Comparison of ENCODE assay signal across 23 mouse cellular contexts in the genomic region with DNA sequence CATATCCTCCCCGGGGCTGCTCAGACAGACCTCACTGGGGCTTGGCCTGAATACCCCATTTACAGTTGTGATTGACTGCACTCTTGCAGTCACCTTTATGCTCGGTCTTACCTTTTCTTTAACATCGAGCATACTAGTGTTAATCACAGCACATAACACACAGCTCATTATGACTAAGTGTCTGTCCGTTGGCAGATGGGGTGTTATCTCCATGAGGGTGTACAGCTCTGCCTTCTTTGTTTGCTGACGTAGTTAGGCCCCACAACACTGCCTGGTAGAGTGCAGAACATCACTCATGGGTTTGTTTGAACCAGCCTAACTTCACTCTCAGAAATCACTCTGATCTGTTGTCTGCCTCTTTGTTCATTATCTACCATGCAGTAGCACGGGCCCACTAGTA. TPM values are rescaled to one million over a fixed set of nuclear protein-coding genes. Genes with fewer than 3 reads are reported as not detected.
DNase-seq lines count a peak whose midpoint lies in the region; ATAC-seq and TF ChIP-seq lines count a peak whose summit lies in the region.
"Had no signal": no experiment of that assay in that cellular context is flagged by ENCODE, and none has a peak within 500 bp of the region (broad histone marks: within the 10 kb centered on the region; RNA-seq: fewer than 3 reads in every experiment).

No protein-coding gene starts in this region.

- H3K9ac ChIP-seq in heart, adult 2 months (ENCODE audit: low read depth, low read length), result no peak overlapping the region
- no peak overlapping the region for H3K9ac ChIP-seq in stomach, postnatal 0 days (ENCODE audit: low read length)

- peak; percentile 79 for DNase-seq in heart, adult 11 months
- no peak for DNase-seq in heart, adult 2 months
- DNase-seq in brain, adult 2 months (ENCODE audit: low read depth, low spot score), result peak; percentile 59
- no peak for DNase-seq in stomach, postnatal 0 days (ENCODE audit: low spot score)
- no peak for DNase-seq in adrenal gland, adult 18-20 months (ENCODE audit: low spot score in 2 of 2)
- DNase-seq in cerebellum, adult 9-10 months, result no peak
- DNase-seq: adrenal gland, adult 2 months; adrenal gland, adult 8-10 months; adrenal gland, postnatal 10 days; adrenal gland, postnatal 14 days; adrenal gland, postnatal 25 days; adrenal gland, postnatal 36 days; B cell, adult 2 months; cerebellum, adult 11 months; cerebellum, adult 11-12 months; cerebellum, adult 18-20 months; cerebellum, adult 2 months; cerebellum, adult 8-10 months had no signal

- H3K9me3 ChIP-seq in stomach, postnatal 0 days (ENCODE audit: control insufficient read depth, low read length), result no peaks in the 10 kb centered on the region
- H3K9me3 ChIP-seq: G1E had no signal

- H3K27ac ChIP-seq in heart, adult 2 months, result no peak overlapping the region
- H3K27ac ChIP-seq in stomach, postnatal 0 days (replicated peaks), result no peak overlapping the region

- H3K79me2 ChIP-seq in heart, adult 2 months (replicated peaks; ENCODE audit: control insufficient read depth, insufficient read depth, low read length), result no peaks in the 10 kb centered on the region

- TF ChIP-seq POLR2A in heart, adult 2 months (IDR thresholded peaks at IDR 0.05; ENCODE audit: insufficient read depth, low read depth, low read length), result no peak

- H3K36me3 ChIP-seq in heart, adult 2 months (ENCODE audit: control insufficient read depth, insufficient read depth, low read length), result no peaks in the 10 kb centered on the region
- no peaks in the 10 kb centered on the region for H3K36me3 ChIP-seq in stomach, postnatal 0 days (ENCODE audit: control insufficient read depth, insufficient read depth, low read length)
- H3K36me3 ChIP-seq: G1E had no signal

- no peaks in the 10 kb centered on the region for H3K27me3 ChIP-seq in heart, adult 2 months (ENCODE audit: control insufficient read depth, insufficient read depth, low read length)
- no peaks in the 10 kb centered on the region for H3K27me3 ChIP-seq in stomach, postnatal 0 days (ENCODE audit: control insufficient read depth, insufficient read depth, low read length)
- H3K27me3 ChIP-seq: CH12.LX had no signal

- ATAC-seq in stomach, postnatal 0 days (ENCODE audit: low FRiP score, low TSS enrichment), result peak; percentile 65
- ATAC-seq: activated CD4-positive, CD25-positive, alpha-beta regulatory T cell, adult 4 months; CD4-positive, CD25-positive, alpha-beta regulatory T cell, adult 4 months; Patski had no signal

- TF ChIP-seq CTCF in heart, adult 2 months (IDR thresholded peaks at IDR 0.05), result no peak
- no peak for TF ChIP-seq CTCF in stomach, postnatal 0 days (IDR thresholded peaks at IDR 0.05; ENCODE audit: low read depth)

- H3K4me1 ChIP-seq in heart, adult 2 months (ENCODE audit: control insufficient read depth, insufficient read depth, low read length), result peaks cover 2% of the 10 kb centered on the region; the same call in 1 of the 2 replicates
- H3K4me1 ChIP-seq in stomach, postnatal 0 days (replicated peaks; ENCODE audit: control insufficient read depth, insufficient read depth), result no peaks in the 10 kb centered on the region

- no peak overlapping the region for H3K4me3 ChIP-seq in heart, adult 2 months
- H3K4me3 ChIP-seq in stomach, postnatal 0 days (ENCODE audit: low read depth, low read length), result no peak overlapping the region

- 94% methylated on average over 6 of the region's 6 CpGs for WGBS in heart, adult 2 months
- 80% methylated on average over 6 of the region's 6 CpGs for WGBS in stomach, postnatal 0 days

- intact Hi-C loops in heart, adult 2 months (cut with DNase I), result no loop called here

- no peak overlapping the region for H3K4me2 ChIP-seq in stomach, postnatal 0 days (replicated peaks; ENCODE audit: low read depth)

- TF ChIP-seq EP300 in heart, adult 2 months (IDR thresholded peaks at IDR 0.05; ENCODE audit: insufficient read depth, low read depth, low read length), result no peak
- TF ChIP-seq EP300 in stomach, postnatal 0 days (optimal IDR thresholded peaks at IDR 0.05), result no peak

RNA-seq across cellular contexts. Expression of a gene that starts 33.9 kb away (rescaled TPM):
- total RNA-seq in heart, adult 2 months (2021), result 1 to 10 TPM; 3.0 to 3.9 TPM
- polyA plus RNA-seq in heart, adult 2 months (2012; rRNA removed), result 2.7 and 3.3 TPM in 2 replicates
- polyA plus RNA-seq in stomach, postnatal 0 days (2015; fragmentation: Nextera tagmentation; extraction: Ambion mirVana), result 0.47 and 0.55 TPM in 2 replicates
- 1 to 10 TPM; 3.4 to 5.1 TPM for total RNA-seq in adrenal gland, adult 18-20 months (2021)
- polyA plus RNA-seq: activated CD4-positive, CD25-positive, alpha-beta regulatory T cell, adult 4 months; CD4-positive, CD25-positive, alpha-beta regulatory T cell, adult 4 months; G1E had no signal

Comparison
In these comparisons a context has a peak if more than half of its experiments do, and no peak if none do; other contexts are left out.
1. DNase-seq: peak in heart, adult 11 months (single experiment) and brain, adult 2 months (single experiment); none in heart, adult 2 months (0 of 2), stomach, postnatal 0 days (single experiment), adrenal gland, adult 18-20 months (0 of 2) and cerebellum, adult 9-10 months (single experiment).